Mouse (Mus musculus): ENCODE data around the gene Vps29. TPM values are rescaled to one million over a fixed set of nuclear protein-coding genes. Genes with fewer than 3 reads are reported as not detected.

Vps29 gene
- polyA plus RNA-seq, 1 experiment from 2014 or later, result 204 TPM

GRCm38 (mm10) chr5:122400628-122401302 lies 46.6 kb downstream of the Vps29 start:
- WGBS, result 83% methylated on average over 18 of the region's 18 CpGs
- DNase-seq (ENCODE audit: low spot score) (no peak), ATAC-seq (replicated peaks; ENCODE audit: low FRiP score) (no peak)
- no peak overlapping the region for H3K4me2 ChIP-seq
- no peaks in the 10 kb centered on the region for H3K4me1 ChIP-seq (replicated peaks; ENCODE audit: control insufficient read depth, insufficient read depth, low read length)
- H3K27me3 ChIP-seq (replicated peaks; ENCODE audit: control insufficient read depth, insufficient read depth, low read length), result no peaks in the 10 kb centered on the region
- no peak overlapping the region for H3K9ac ChIP-seq (ENCODE audit: low read depth, low read length)
- peaks cover 37% of the 10 kb centered on the region for H3K36me3 ChIP-seq (ENCODE audit: control insufficient read depth, insufficient read depth, low read length)
- H3K27ac ChIP-seq (ENCODE audit: low read depth, low read length), result no peak overlapping the region
- H3K4me3 ChIP-seq (ENCODE audit: low read depth, low read length), result no peak overlapping the region
- H3K9me3 ChIP-seq (ENCODE audit: control insufficient read depth, low read length), result no peaks in the 10 kb centered on the region

- H3K4me1 ChIP-seq (replicated peaks; ENCODE audit: control insufficient read depth, insufficient read depth, low read length), result no peaks in the 10 kb centered on the region
- H3K9ac ChIP-seq (ENCODE audit: low read depth, low read length), result no peak overlapping the region
- no peak overlapping the region for H3K4me2 ChIP-seq
- ATAC-seq (replicated peaks; ENCODE audit: low FRiP score) (no peak), DNase-seq (ENCODE audit: low spot score) (no peak)
- no peaks in the 10 kb centered on the region for H3K27me3 ChIP-seq (replicated peaks; ENCODE audit: control insufficient read depth, insufficient read depth, low read length)
- WGBS, result 42% methylated on average over 8 of the region's 8 CpGs
- peaks cover 38% of the 10 kb centered on the region for H3K36me3 ChIP-seq (ENCODE audit: control insufficient read depth, insufficient read depth, low read length)
- H3K9me3 ChIP-seq (ENCODE audit: control insufficient read depth, low read length), result no peaks in the 10 kb centered on the region
- H3K27ac ChIP-seq (ENCODE audit: low read depth, low read length), result no peak overlapping the region
- H3K4me3 ChIP-seq (ENCODE audit: low read depth, low read length), result no peak overlapping the region
Observed at GRCm38 (mm10) chr5:122401303-122401640, 47.1 kb downstream of the Vps29 start.

- Histone ChIP-seq H3K9ac (ENCODE audit: low read depth, low read length) (no peak overlapping the region), H3K27me3 (replicated peaks; ENCODE audit: control insufficient read depth, insufficient read depth, low read length) (no peaks in the 10 kb centered on the region), H3K9me3 (ENCODE audit: control insufficient read depth, low read length) (no peaks in the 10 kb centered on the region), H3K36me3 (ENCODE audit: control insufficient read depth, insufficient read depth, low read length) (peaks cover 38% of the 10 kb centered on the region), H3K4me1 (replicated peaks; ENCODE audit: control insufficient read depth, insufficient read depth, low read length) (no peaks in the 10 kb centered on the region), H3K4me3 (ENCODE audit: low read depth, low read length) (no peak overlapping the region), H3K27ac (ENCODE audit: low read depth, low read length) (no peak overlapping the region), H3K4me2 (no peak overlapping the region)
- DNase-seq (ENCODE audit: low spot score) (no peak), ATAC-seq (replicated peaks; ENCODE audit: low FRiP score) (no peak)
- WGBS, result 88% methylated on average over 13 of the region's 13 CpGs
Observed at GRCm38 (mm10) chr5:122402160-122402559, 48.0 kb downstream of the Vps29 start.

GRCm38 (mm10) chr5:122402772-122403171 lies 48.6 kb downstream of the Vps29 start:
- no peak overlapping the region for H3K27ac ChIP-seq (ENCODE audit: low read depth, low read length)
- H3K9me3 ChIP-seq (ENCODE audit: control insufficient read depth, low read length), result no peaks in the 10 kb centered on the region
- 87% methylated on average over 5 of the region's 5 CpGs for WGBS
- no peaks in the 10 kb centered on the region for H3K4me1 ChIP-seq (replicated peaks; ENCODE audit: control insufficient read depth, insufficient read depth, low read length)
- no peaks in the 10 kb centered on the region for H3K27me3 ChIP-seq (replicated peaks; ENCODE audit: control insufficient read depth, insufficient read depth, low read length)
- ATAC-seq (replicated peaks; ENCODE audit: low FRiP score), result no peak
- peaks cover 38% of the 10 kb centered on the region for H3K36me3 ChIP-seq (ENCODE audit: control insufficient read depth, insufficient read depth, low read length)
- H3K4me3 ChIP-seq (ENCODE audit: low read depth, low read length), result no peak overlapping the region
- H3K9ac ChIP-seq (ENCODE audit: low read depth, low read length), result no peak overlapping the region
- no peak for DNase-seq (ENCODE audit: low spot score)
- H3K4me2 ChIP-seq, result no peak overlapping the region

GRCm38 (mm10) chr5:122403362-122403761 lies 49.2 kb downstream of the Vps29 start:
- Histone ChIP-seq H3K36me3 (ENCODE audit: control insufficient read depth, insufficient read depth, low read length) (peaks cover 38% of the 10 kb centered on the region), H3K27ac (ENCODE audit: low read depth, low read length) (no peak overlapping the region), H3K9ac (ENCODE audit: low read depth, low read length) (no peak overlapping the region), H3K4me3 (ENCODE audit: low read depth, low read length) (no peak overlapping the region), H3K4me2 (no peak overlapping the region), H3K9me3 (ENCODE audit: control insufficient read depth, low read length) (no peaks in the 10 kb centered on the region), H3K27me3 (replicated peaks; ENCODE audit: control insufficient read depth, insufficient read depth, low read length) (no peaks in the 10 kb centered on the region), H3K4me1 (replicated peaks; ENCODE audit: control insufficient read depth, insufficient read depth, low read length) (no peaks in the 10 kb centered on the region)
- ATAC-seq (replicated peaks; ENCODE audit: low FRiP score), result no peak
- no peak for DNase-seq (ENCODE audit: low spot score)
- 90% methylated on average over 12 of the region's 12 CpGs for WGBS

GRCm38 (mm10) chr5:122405537-122405936 lies 51.4 kb downstream of the Vps29 start:
- no peak overlapping the region for H3K27ac ChIP-seq (ENCODE audit: low read depth, low read length)
- H3K27me3 ChIP-seq (replicated peaks; ENCODE audit: control insufficient read depth, insufficient read depth, low read length), result no peaks in the 10 kb centered on the region
- 86% methylated on average over 10 of the region's 10 CpGs for WGBS
- ATAC-seq (replicated peaks; ENCODE audit: low FRiP score) (no peak), DNase-seq (ENCODE audit: low spot score) (no peak)
- H3K9me3 ChIP-seq (ENCODE audit: control insufficient read depth, low read length), result no peaks in the 10 kb centered on the region
- no peak overlapping the region for H3K4me2 ChIP-seq
- peaks cover 42% of the 10 kb centered on the region for H3K36me3 ChIP-seq (ENCODE audit: control insufficient read depth, insufficient read depth, low read length)
- no peaks in the 10 kb centered on the region for H3K4me1 ChIP-seq (replicated peaks; ENCODE audit: control insufficient read depth, insufficient read depth, low read length)
- H3K4me3 ChIP-seq (ENCODE audit: low read depth, low read length), result no peak overlapping the region
- no peak overlapping the region for H3K9ac ChIP-seq (ENCODE audit: low read depth, low read length)

GRCm38 (mm10) chr5:122409692-122410645 lies 55.8 kb downstream of the Vps29 start:
- no peaks in the 10 kb centered on the region for H3K4me1 ChIP-seq (replicated peaks; ENCODE audit: control insufficient read depth, insufficient read depth, low read length)
- WGBS, result 86% methylated on average over 19 of the region's 19 CpGs
- ATAC-seq (replicated peaks; ENCODE audit: low FRiP score) (no peak), DNase-seq (ENCODE audit: low spot score) (no peak)
- H3K27ac ChIP-seq (ENCODE audit: low read depth, low read length), result no peak overlapping the region
- no peaks in the 10 kb centered on the region for H3K9me3 ChIP-seq (ENCODE audit: control insufficient read depth, low read length)
- H3K36me3 ChIP-seq (ENCODE audit: control insufficient read depth, insufficient read depth, low read length), result peaks cover 16% of the 10 kb centered on the region
- no peak overlapping the region for H3K9ac ChIP-seq (ENCODE audit: low read depth, low read length)
- H3K27me3 ChIP-seq (replicated peaks; ENCODE audit: control insufficient read depth, insufficient read depth, low read length), result no peaks in the 10 kb centered on the region
- H3K4me2 ChIP-seq, result no peak overlapping the region
- H3K4me3 ChIP-seq (ENCODE audit: low read depth, low read length), result no peak overlapping the region

- H3K9me3 ChIP-seq (ENCODE audit: control insufficient read depth, low read length), result no peaks in the 10 kb centered on the region
- DNase-seq (ENCODE audit: low spot score), result no peak
- 81% methylated on average over 5 of the region's 5 CpGs for WGBS
Observed at GRCm38 (mm10) chr5:122411892-122412291, 57.7 kb downstream of the Vps29 start.

More at GRCm38 (mm10) chr5:122411892-122412291, 57.7 kb downstream of the Vps29 start:
- no peaks in the 10 kb centered on the region for H3K27me3 ChIP-seq (replicated peaks; ENCODE audit: control insufficient read depth, insufficient read depth, low read length)
- H3K9ac ChIP-seq (ENCODE audit: low read depth, low read length), result no peak overlapping the region
- H3K4me1 ChIP-seq (replicated peaks; ENCODE audit: control insufficient read depth, insufficient read depth, low read length), result no peaks in the 10 kb centered on the region
- H3K27ac ChIP-seq (ENCODE audit: low read depth, low read length), result no peak overlapping the region
- no peak overlapping the region for H3K4me3 ChIP-seq (ENCODE audit: low read depth, low read length)
- H3K4me2 ChIP-seq, result no peak overlapping the region
- peaks cover 4% of the 10 kb centered on the region; the same call in 1 of the 2 replicates for H3K36me3 ChIP-seq (ENCODE audit: control insufficient read depth, insufficient read depth, low read length)
- ATAC-seq (replicated peaks; ENCODE audit: low FRiP score), result no peak

All from liver, embryonic 11.5 days (tissue).